Mouse (Mus musculus): ENCODE measurements around the gene Zdhhc6. TPM values are rescaled to one million over a fixed set of nuclear protein-coding genes. Genes with fewer than 3 reads are reported as not detected.

Gene Zdhhc6
- polyA plus RNA-seq, 1 experiment: 37.4 TPM

GRCm38 (mm10) chr19:55292210-55292850 is 23.5 kb downstream of the Zdhhc6 start:
- Histone ChIP-seq H3K27me3 (ENCODE audit: control insufficient read depth, insufficient read depth, insufficient read length) (no peaks in the 10 kb centered on the region), H3K79me2 (ENCODE audit: control insufficient read depth, insufficient read depth) (no peaks in the 10 kb centered on the region), H3K4me2 (ENCODE audit: low read depth) (no peak overlapping the region), H3K4me3 (no peak overlapping the region), H3K36me3 (ENCODE audit: control insufficient read depth, insufficient read depth) (peaks cover 17% of the 10 kb centered on the region), H3ac (ENCODE audit: control insufficient read depth, insufficient read length) (no peak overlapping the region)
- TF ChIP-seq MYOD1 (IDR thresholded peaks at IDR 0.05; ENCODE audit: control insufficient read depth in 1 of 3, insufficient read length in 2 of 3, low read depth in 2 of 3) (no peak), MAX (IDR thresholded peaks at IDR 0.05; ENCODE audit: low read depth) (no peak), REST (IDR thresholded peaks at IDR 0.05; ENCODE audit: insufficient read depth, insufficient read length) (no peak), USF1 (IDR thresholded peaks at IDR 0.05; ENCODE audit: low read depth) (no peak), E2F4 (IDR thresholded peaks at IDR 0.05; ENCODE audit: insufficient read depth) (no peak), TCF3 (IDR thresholded peaks at IDR 0.05; ENCODE audit: insufficient read length, low read depth) (no peak), POLR2AphosphoS2 (IDR thresholded peaks at IDR 0.05; ENCODE audit: insufficient read length, low read depth) (no peak), MYOG (IDR thresholded peaks at IDR 0.05; ENCODE audit: control insufficient read depth in 1 of 3, insufficient read depth in 1 of 3, insufficient read length in 2 of 3, low read depth in 2 of 3) (no peak), SRF (IDR thresholded peaks at IDR 0.05; ENCODE audit: control insufficient read depth, insufficient read length, low read depth) (no peak), CEBPB (IDR thresholded peaks at IDR 0.05; ENCODE audit: insufficient read depth, poor library complexity, severe bottlenecking) (no peak), POLR2A (IDR thresholded peaks at IDR 0.05; ENCODE audit: insufficient read length, low read depth) (no peak), TCF12 (IDR thresholded peaks at IDR 0.05; ENCODE audit: insufficient read depth, poor library complexity, severe bottlenecking) (no peak)

GRCm38 (mm10) chr19:55290621-55291270 is 25.1 kb downstream of the Zdhhc6 start:
- H3K36me3 ChIP-seq (ENCODE audit: control insufficient read depth, insufficient read depth): peaks cover 15% of the 10 kb centered on the region
- no peak for TF ChIP-seq REST (IDR thresholded peaks at IDR 0.05; ENCODE audit: insufficient read depth, insufficient read length)

GRCm38 (mm10) chr19:55288974-55289373 is 26.9 kb downstream of the Zdhhc6 start:
- no peak overlapping the region for H3K4me2 ChIP-seq (ENCODE audit: low read depth)
- H3K4me3 ChIP-seq: no peak overlapping the region
- no peaks in the 10 kb centered on the region for H3K27me3 ChIP-seq (ENCODE audit: control insufficient read depth, insufficient read depth, insufficient read length)
- peaks cover 11% of the 10 kb centered on the region for H3K36me3 ChIP-seq (ENCODE audit: control insufficient read depth, insufficient read depth)
- TF ChIP-seq MYOG (IDR thresholded peaks at IDR 0.05; ENCODE audit: control insufficient read depth in 1 of 3, insufficient read depth in 1 of 3, insufficient read length in 2 of 3, low read depth in 2 of 3) (peak in 1 of 3 experiments; percentile 31), MAX (IDR thresholded peaks at IDR 0.05; ENCODE audit: low read depth) (no peak), REST (IDR thresholded peaks at IDR 0.05; ENCODE audit: insufficient read depth, insufficient read length) (no peak), MYOD1 (IDR thresholded peaks at IDR 0.05; ENCODE audit: control insufficient read depth in 1 of 3, insufficient read length in 2 of 3, low read depth in 2 of 3) (peak in 1 of 3 experiments; percentile 37), POLR2AphosphoS2 (IDR thresholded peaks at IDR 0.05; ENCODE audit: insufficient read length, low read depth) (no peak), SRF (IDR thresholded peaks at IDR 0.05; ENCODE audit: control insufficient read depth, insufficient read length, low read depth) (no peak), E2F4 (IDR thresholded peaks at IDR 0.05; ENCODE audit: insufficient read depth) (no peak), TCF12 (IDR thresholded peaks at IDR 0.05; ENCODE audit: insufficient read depth, poor library complexity, severe bottlenecking) (no peak), USF1 (IDR thresholded peaks at IDR 0.05; ENCODE audit: low read depth) (no peak), TCF3 (IDR thresholded peaks at IDR 0.05; ENCODE audit: insufficient read length, low read depth) (no peak)
- no peaks in the 10 kb centered on the region for H3K79me2 ChIP-seq (ENCODE audit: control insufficient read depth, insufficient read depth)
- no peak overlapping the region for H3ac ChIP-seq (ENCODE audit: control insufficient read depth, insufficient read length)

More at GRCm38 (mm10) chr19:55290621-55291270, 25.1 kb downstream of the Zdhhc6 start:
- no peak overlapping the region for H3K4me2 ChIP-seq (ENCODE audit: low read depth)
- no peak overlapping the region for H3ac ChIP-seq (ENCODE audit: control insufficient read depth, insufficient read length)
- H3K79me2 ChIP-seq (ENCODE audit: control insufficient read depth, insufficient read depth): no peaks in the 10 kb centered on the region
- H3K4me3 ChIP-seq: no peak overlapping the region
- no peaks in the 10 kb centered on the region for H3K27me3 ChIP-seq (ENCODE audit: control insufficient read depth, insufficient read depth, insufficient read length)

GRCm38 (mm10) chr19:55286034-55286433 is 29.8 kb downstream of the Zdhhc6 start:
- Histone ChIP-seq H3K4me3 (no peak overlapping the region), H3ac (ENCODE audit: control insufficient read depth, insufficient read length) (no peak overlapping the region), H3K79me2 (ENCODE audit: control insufficient read depth, insufficient read depth) (no peaks in the 10 kb centered on the region), H3K4me2 (ENCODE audit: low read depth) (no peak overlapping the region), H3K36me3 (ENCODE audit: control insufficient read depth, insufficient read depth) (peaks cover 17% of the 10 kb centered on the region), H3K27me3 (ENCODE audit: control insufficient read depth, insufficient read depth, insufficient read length) (no peaks in the 10 kb centered on the region)
- TF ChIP-seq USF1 (IDR thresholded peaks at IDR 0.05; ENCODE audit: low read depth): no peak
- TF ChIP-seq POLR2A (IDR thresholded peaks at IDR 0.05; ENCODE audit: insufficient read length, low read depth): no peak
- TF ChIP-seq POLR2AphosphoS2 (IDR thresholded peaks at IDR 0.05; ENCODE audit: insufficient read length, low read depth): no peak
- TF ChIP-seq REST (IDR thresholded peaks at IDR 0.05; ENCODE audit: insufficient read depth, insufficient read length): no peak
- TF ChIP-seq MYOG (IDR thresholded peaks at IDR 0.05; ENCODE audit: control insufficient read depth in 1 of 3, insufficient read depth in 1 of 3, insufficient read length in 2 of 3, low read depth in 2 of 3): no peak
- TF ChIP-seq MAX (IDR thresholded peaks at IDR 0.05; ENCODE audit: low read depth): no peak
- no peak for TF ChIP-seq SRF (IDR thresholded peaks at IDR 0.05; ENCODE audit: control insufficient read depth, insufficient read length, low read depth)
- TF ChIP-seq MYOD1 (IDR thresholded peaks at IDR 0.05; ENCODE audit: control insufficient read depth in 1 of 3, insufficient read length in 2 of 3, low read depth in 2 of 3): no peak
- TF ChIP-seq TCF12 (IDR thresholded peaks at IDR 0.05; ENCODE audit: insufficient read depth, poor library complexity, severe bottlenecking): no peak
- no peak for TF ChIP-seq TCF3 (IDR thresholded peaks at IDR 0.05; ENCODE audit: insufficient read length, low read depth)
- no peak for TF ChIP-seq E2F4 (IDR thresholded peaks at IDR 0.05; ENCODE audit: insufficient read depth)
- no peak for TF ChIP-seq CEBPB (IDR thresholded peaks at IDR 0.05; ENCODE audit: insufficient read depth, poor library complexity, severe bottlenecking)

All from myocyte (in vitro differentiated cells).